Mouse (Mus musculus): ENCODE results near the gene Zcchc8. TPM values are rescaled to one million over a fixed set of nuclear protein-coding genes. Genes with fewer than 3 reads are reported as not detected.

Zcchc8 gene
- polyA plus RNA-seq, 1 experiment from 2014 or later, result 27.3 TPM

GRCm38 (mm10) chr5:123682372-123682771, 38.5 kb downstream of the Zcchc8 start:
- Histone ChIP-seq H3K27ac (replicated peaks) (peak overlapping the region; percentile 61), H3K27me3 (ENCODE audit: control insufficient read depth, insufficient read depth, low read length) (no peaks in the 10 kb centered on the region), H3K9me3 (ENCODE audit: control insufficient read depth, low read length) (no peaks in the 10 kb centered on the region), H3K9ac (ENCODE audit: low read length) (peak overlapping the region; percentile 31), H3K4me3 (ENCODE audit: low read depth, low read length) (peak overlapping the region; percentile 97; the same call in 1 of the 2 replicates), H3K4me1 (replicated peaks; ENCODE audit: control insufficient read depth, insufficient read depth) (peaks cover 3% of the 10 kb centered on the region), H3K36me3 (ENCODE audit: control insufficient read depth, insufficient read depth, low read length) (no peaks in the 10 kb centered on the region), H3K4me2 (replicated peaks; ENCODE audit: low read depth) (peak overlapping the region; percentile 66)
- no peak for DNase-seq (ENCODE audit: low spot score)
- 33% methylated on average over 4 of the region's 4 CpGs for WGBS
- 0 out of 2 replicates have a peak, but pooled peaks have one; percentile 22 for ATAC-seq (ENCODE audit: low FRiP score, low TSS enrichment)
- TF ChIP-seq CTCF (IDR thresholded peaks at IDR 0.05; ENCODE audit: low read depth), result no peak

- WGBS, result 20% methylated on average over 5 of the region's 5 CpGs
- Histone ChIP-seq H3K9ac (ENCODE audit: low read length) (no peak overlapping the region), H3K4me2 (replicated peaks; ENCODE audit: low read depth) (no peak overlapping the region), H3K36me3 (ENCODE audit: control insufficient read depth, insufficient read depth, low read length) (no peaks in the 10 kb centered on the region), H3K27me3 (ENCODE audit: control insufficient read depth, insufficient read depth, low read length) (no peaks in the 10 kb centered on the region), H3K9me3 (ENCODE audit: control insufficient read depth, low read length) (no peaks in the 10 kb centered on the region), H3K4me1 (replicated peaks; ENCODE audit: control insufficient read depth, insufficient read depth) (peaks cover 4% of the 10 kb centered on the region), H3K27ac (replicated peaks) (peak overlapping the region; percentile 13; the same call in 1 of the 2 replicates), H3K4me3 (ENCODE audit: low read depth, low read length) (no peak overlapping the region)
- no peak for TF ChIP-seq EP300 (optimal IDR thresholded peaks at IDR 0.05)
- TF ChIP-seq CTCF (IDR thresholded peaks at IDR 0.05; ENCODE audit: low read depth), result no peak
- ATAC-seq (ENCODE audit: low FRiP score, low TSS enrichment) (no peak), DNase-seq (ENCODE audit: low spot score) (no peak)
Measured at GRCm38 (mm10) chr5:123679546-123680263, 41.2 kb downstream of the Zcchc8 start.

GRCm38 (mm10) chr5:123679106-123679505, 41.8 kb downstream of the Zcchc8 start:
- no peak overlapping the region for H3K27ac ChIP-seq (replicated peaks)
- H3K27me3 ChIP-seq (ENCODE audit: control insufficient read depth, insufficient read depth, low read length), result no peaks in the 10 kb centered on the region
- TF ChIP-seq EP300 (optimal IDR thresholded peaks at IDR 0.05), result no peak
- TF ChIP-seq CTCF (IDR thresholded peaks at IDR 0.05; ENCODE audit: low read depth), result peak; percentile 32; the same call in 1 of the 2 replicates
- DNase-seq (ENCODE audit: low spot score) (no peak), ATAC-seq (ENCODE audit: low FRiP score, low TSS enrichment) (no peak)
- H3K4me1 ChIP-seq (replicated peaks; ENCODE audit: control insufficient read depth, insufficient read depth), result peaks cover 5% of the 10 kb centered on the region
- H3K36me3 ChIP-seq (ENCODE audit: control insufficient read depth, insufficient read depth, low read length), result no peaks in the 10 kb centered on the region
- no peaks in the 10 kb centered on the region for H3K9me3 ChIP-seq (ENCODE audit: control insufficient read depth, low read length)
- no peak overlapping the region for H3K9ac ChIP-seq (ENCODE audit: low read length)
- H3K4me3 ChIP-seq (ENCODE audit: low read depth, low read length), result no peak overlapping the region
- 64% methylated on average over 3 of the region's 3 CpGs for WGBS
- no peak overlapping the region for H3K4me2 ChIP-seq (replicated peaks; ENCODE audit: low read depth)

- Histone ChIP-seq H3K27me3 (ENCODE audit: control insufficient read depth, insufficient read depth, low read length) (no peaks in the 10 kb centered on the region), H3K9me3 (ENCODE audit: control insufficient read depth, low read length) (no peaks in the 10 kb centered on the region), H3K4me1 (replicated peaks; ENCODE audit: control insufficient read depth, insufficient read depth) (peaks cover 4% of the 10 kb centered on the region; the same call in 1 of the 2 replicates), H3K4me3 (ENCODE audit: low read depth, low read length) (no peak overlapping the region), H3K9ac (ENCODE audit: low read length) (no peak overlapping the region), H3K27ac (replicated peaks) (0 out of 2 replicates have a peak overlapping the region, but pooled peaks have one; percentile 13), H3K4me2 (replicated peaks; ENCODE audit: low read depth) (no peak overlapping the region), H3K36me3 (ENCODE audit: control insufficient read depth, insufficient read depth, low read length) (no peaks in the 10 kb centered on the region)
- DNase-seq (ENCODE audit: low spot score) (no peak), ATAC-seq (ENCODE audit: low FRiP score, low TSS enrichment) (no peak)
- WGBS, result 75% methylated on average over 9 of the region's 9 CpGs
- TF ChIP-seq CTCF (IDR thresholded peaks at IDR 0.05; ENCODE audit: low read depth) (no peak), EP300 (optimal IDR thresholded peaks at IDR 0.05) (no peak)
Measured at GRCm38 (mm10) chr5:123675717-123676116, 45.2 kb downstream of the Zcchc8 start.

GRCm38 (mm10) chr5:123675221-123675620, 45.7 kb downstream of the Zcchc8 start:
- H3K4me3 ChIP-seq (ENCODE audit: low read depth, low read length), result no peak overlapping the region
- no peak overlapping the region for H3K9ac ChIP-seq (ENCODE audit: low read length)
- DNase-seq (ENCODE audit: low spot score) (no peak), ATAC-seq (ENCODE audit: low FRiP score, low TSS enrichment) (no peak)
- 0 out of 2 replicates have a peak, but pooled peaks cover 4% of the 10 kb centered on the region for H3K4me1 ChIP-seq (replicated peaks; ENCODE audit: control insufficient read depth, insufficient read depth)
- H3K4me2 ChIP-seq (replicated peaks; ENCODE audit: low read depth), result no peak overlapping the region
- H3K27me3 ChIP-seq (ENCODE audit: control insufficient read depth, insufficient read depth, low read length), result no peaks in the 10 kb centered on the region
- H3K27ac ChIP-seq (replicated peaks), result no peak overlapping the region
- H3K9me3 ChIP-seq (ENCODE audit: control insufficient read depth, low read length), result no peaks in the 10 kb centered on the region
- TF ChIP-seq CTCF (IDR thresholded peaks at IDR 0.05; ENCODE audit: low read depth), result no peak
- no peak for TF ChIP-seq EP300 (optimal IDR thresholded peaks at IDR 0.05)
- no peaks in the 10 kb centered on the region for H3K36me3 ChIP-seq (ENCODE audit: control insufficient read depth, insufficient read depth, low read length)
- 21% methylated on average over 3 of the region's 3 CpGs for WGBS

DNA sequence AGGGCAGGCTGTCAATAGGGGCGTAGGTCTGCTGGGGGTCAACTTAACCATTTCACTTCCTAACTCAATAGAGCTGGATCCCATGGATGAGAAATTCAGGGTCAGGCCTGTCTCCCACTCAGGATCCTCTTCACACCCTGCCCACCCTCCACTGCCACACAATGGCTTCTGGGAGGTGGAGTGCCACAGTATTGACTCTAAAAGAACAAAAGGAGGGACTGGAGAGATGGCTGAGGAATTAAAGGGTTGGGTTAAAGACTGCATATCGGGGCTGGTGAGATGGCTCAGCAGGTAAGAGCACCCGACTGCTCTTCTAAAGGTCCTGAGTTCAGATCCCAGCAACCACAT, 49.5 kb downstream of the Zcchc8 start:
- WGBS, result 81% methylated on average over 3 of the region's 3 CpGs
- no peaks in the 10 kb centered on the region for H3K9me3 ChIP-seq (ENCODE audit: control insufficient read depth, low read length)
- no peak overlapping the region for H3K9ac ChIP-seq (ENCODE audit: low read length)
- TF ChIP-seq EP300 (optimal IDR thresholded peaks at IDR 0.05) (no peak), CTCF (IDR thresholded peaks at IDR 0.05; ENCODE audit: low read depth) (no peak)
- H3K27me3 ChIP-seq (ENCODE audit: control insufficient read depth, insufficient read depth, low read length), result no peaks in the 10 kb centered on the region
- no peak overlapping the region for H3K27ac ChIP-seq (replicated peaks)
- no peak overlapping the region for H3K4me3 ChIP-seq (ENCODE audit: low read depth, low read length)
- DNase-seq (ENCODE audit: low spot score), result no peak
- H3K36me3 ChIP-seq (ENCODE audit: control insufficient read depth, insufficient read depth, low read length), result no peaks in the 10 kb centered on the region
- no peak overlapping the region for H3K4me2 ChIP-seq (replicated peaks; ENCODE audit: low read depth)
- ATAC-seq (ENCODE audit: low FRiP score, low TSS enrichment), result no peak
- H3K4me1 ChIP-seq (replicated peaks; ENCODE audit: control insufficient read depth, insufficient read depth), result peaks cover 4% of the 10 kb centered on the region; the same call in 1 of the 2 replicates

Data from stomach, postnatal 0 days (tissue).